Mouse (Mus musculus) bone marrow, adult 2 months (tissue): ENCODE results near the gene Zbtb7a.

Experiments used
- CTCF ChIP-seq: fragments of 200-500 bp; IDR thresholded peaks from 2 replicates; pipeline ENCODE4 v1.5.1; 2011; ENCODE audit warnings: low read length, control low read depth; ENCODE audit not compliant: control insufficient read depth, insufficient read depth
- POLR2A ChIP-seq: fragments of 200-500 bp; IDR thresholded peaks from 2 replicates; pipeline ENCODE4 v1.6.1; 2011; ENCODE audit warnings: low read depth, mild to moderate bottlenecking, control low read depth, low read length, borderline replicate concordance; ENCODE audit not compliant: control insufficient read depth

DNA sequence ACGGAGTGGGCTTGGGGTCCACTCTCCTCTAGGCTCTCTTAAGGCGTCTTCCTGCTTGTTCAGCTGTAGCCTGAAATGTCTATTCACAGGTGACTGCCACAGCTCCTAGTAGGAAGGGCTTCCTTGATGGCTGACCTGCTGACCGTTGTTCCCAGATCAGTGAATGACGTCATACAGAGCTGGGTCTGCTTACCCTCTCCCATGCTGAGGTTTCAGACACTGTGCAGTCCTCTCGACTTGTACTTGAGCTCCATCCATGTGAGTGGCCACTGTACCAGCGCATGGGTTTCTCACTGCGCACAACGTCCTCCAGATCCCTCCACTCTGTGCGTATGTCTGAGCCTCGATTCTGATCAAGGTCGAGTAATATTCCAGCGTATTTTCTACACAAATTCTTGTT is 17.6 kb downstream of the Zbtb7a start:
- no peak for TF ChIP-seq POLR2A
- no peak for TF ChIP-seq CTCF
